Mouse (Mus musculus): ENCODE results near the gene Tgfbr3l.

DNA sequence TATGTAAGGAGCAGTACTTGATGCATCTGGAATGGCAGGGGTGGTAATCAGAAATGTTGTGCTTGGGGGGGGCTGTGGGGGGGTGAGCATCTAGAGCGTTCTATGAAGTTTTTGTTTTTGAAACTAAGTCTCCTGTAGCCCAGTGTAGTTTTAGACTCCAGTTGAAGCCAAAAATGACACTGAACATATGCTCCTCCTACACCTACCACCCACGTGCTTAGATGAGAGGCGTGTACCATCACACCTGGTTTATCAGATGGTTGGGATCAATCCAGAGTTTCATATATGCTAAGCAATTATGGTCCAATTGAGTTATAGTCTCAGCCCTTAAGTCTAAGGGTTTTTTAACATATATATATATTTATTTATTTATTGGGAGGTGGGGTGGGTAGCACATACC, 28.4 kb upstream of the Tgfbr3l start:
- no peak for TF ChIP-seq CTCF (IDR thresholded peaks at IDR 0.05; ENCODE audit: control insufficient read depth, insufficient read depth, insufficient read length)
- no peak for TF ChIP-seq MYOG (IDR thresholded peaks at IDR 0.05; ENCODE audit: control insufficient read depth, extremely low read depth, insufficient read length)
- TF ChIP-seq FOSL1 (IDR thresholded peaks at IDR 0.05; ENCODE audit: insufficient read depth, low read length, poor library complexity, severe bottlenecking) = no peak
- TF ChIP-seq CEBPB (IDR thresholded peaks at IDR 0.05; ENCODE audit: low read depth) = no peak

Data from C2C12 (cell line).